Mouse (Mus musculus) liver, adult 2 months (tissue): Measurements from ENCODE around the gene Slc3a2. TPM values are rescaled to one million over a fixed set of nuclear protein-coding genes. Genes with fewer than 3 reads are reported as not detected.

Experiments
- DNase-seq: peaks from one replicate; pipeline ENCODE4 v3.0.0-alpha.2; 2011; ENCODE audit warnings: low read depth, low spot score; ENCODE audit errors: extremely low read depth
- H3K27ac ChIP-seq: fragments of 200-500 bp; replicated peaks from 2 replicates; pipeline ENCODE4 v1.5.1; 2012; ENCODE audit warnings: low read depth, mild to moderate bottlenecking, control low read depth, inconsistent platforms, low read length; ENCODE audit not compliant: insufficient read depth
- H3K27me3 ChIP-seq: fragments of 200-500 bp; 2 replicates; pipeline ENCODE4 v1.6.1; 2012; ENCODE audit warnings: mild to moderate bottlenecking, moderate library complexity, low read length, inconsistent platforms; ENCODE audit not compliant: control insufficient read depth, insufficient read depth
- H3K36me3 ChIP-seq: fragments of 200-500 bp; 2 replicates; pipeline ENCODE4 v1.6.1; 2012; ENCODE audit warnings: low read length, inconsistent platforms; ENCODE audit not compliant: control insufficient read depth, insufficient read depth
- H3K4me1 ChIP-seq: fragments of 200-500 bp; 2 replicates; pipeline ENCODE4 v1.6.1; 2011; ENCODE audit warnings: low read length; ENCODE audit not compliant: control insufficient read depth, insufficient read depth
- H3K4me3 ChIP-seq: fragments of 200-500 bp; 2 replicates; pipeline ENCODE4 v1.5.1; 2011; ENCODE audit warnings: low read depth, mild to moderate bottlenecking, control low read depth, low read length, moderate library complexity; ENCODE audit not compliant: insufficient read depth
- H3K79me2 ChIP-seq: fragments of 200-500 bp; 2 replicates; pipeline ENCODE4 v1.6.1; 2012; ENCODE audit warnings: inconsistent platforms, mild to moderate bottlenecking, low read length, moderate library complexity; ENCODE audit not compliant: control insufficient read depth, insufficient read depth
- H3K9ac ChIP-seq: fragments of 200-500 bp; 2 replicates; pipeline ENCODE4 v1.6.1; 2012; ENCODE audit warnings: low read depth, mild to moderate bottlenecking, control low read depth, inconsistent platforms, low read length
- CTCF ChIP-seq: fragments of 200-500 bp; IDR thresholded peaks from 2 replicates; pipeline ENCODE4 v1.5.1; 2011; ENCODE audit warnings: low read depth, low read length, control low read depth
- POLR2A ChIP-seq: fragments of 200-500 bp; IDR thresholded peaks from 2 replicates; pipeline ENCODE4 v1.6.1; 2011; ENCODE audit warnings: low read length, control low read depth; ENCODE audit not compliant: insufficient read depth; ENCODE audit errors: extremely low read depth
- WGBS: fragments of 180-500 bp; shearing (Covaris S2); methylation state at CpG from one replicate; pipeline ENCODE4 v1.1.7; 2018; 5-methylcytosine and 5-hydroxymethylcytosine counted together
- polyA plus RNA-seq: library from polyadenylated mRNA; depleted of rRNA; stranded (reverse); fragments of >200 nt; gene quantifications from 2 replicates; pipeline ENCODE4 v1.2.3, GENCODE M21; 2012
- total RNA-seq: library from RNA; depleted of rRNA; stranded (reverse); fragments of >200 nt; gene quantifications from 2 replicates; pipeline ENCODE4 v1.2.3, GENCODE M21; 2014

The Slc3a2 gene
- total and polyA plus RNA-seq, 2 experiments = 30.2 to 71.6 TPM

DNA sequence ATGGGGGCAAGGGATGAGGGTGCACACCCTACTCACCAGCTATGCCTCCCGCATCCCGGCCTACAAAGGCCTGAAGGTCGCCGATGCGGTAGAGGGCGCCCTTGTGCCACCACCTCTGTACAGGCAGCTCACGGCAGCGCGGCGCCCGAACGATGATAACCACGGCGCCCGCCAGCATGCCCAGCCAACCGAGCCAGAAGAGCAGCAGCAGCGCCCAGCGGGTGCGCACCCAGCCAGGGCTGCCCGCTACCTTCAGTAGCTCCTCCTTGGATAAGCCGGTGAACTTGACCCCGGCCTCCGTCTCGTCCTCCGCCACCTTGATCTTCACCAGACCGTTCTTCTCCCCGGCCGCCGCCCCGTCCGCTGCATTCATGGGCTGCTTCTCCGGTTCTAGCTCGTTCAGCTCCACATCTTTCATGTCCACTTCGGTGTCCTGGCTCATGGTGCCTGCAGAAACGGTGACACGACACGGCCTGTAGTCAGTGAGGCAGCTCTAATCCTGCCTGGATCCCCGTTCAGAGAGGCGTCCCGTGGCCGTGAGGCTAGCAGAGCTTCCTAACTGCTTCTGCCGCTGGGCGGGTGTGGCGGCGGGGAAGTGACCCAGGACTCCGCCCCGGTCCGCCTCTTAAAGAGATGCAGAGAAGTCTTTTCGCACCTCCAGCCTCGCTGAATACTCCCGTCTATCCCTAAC is 9.7 kb downstream of the Slc3a2 start:
- Histone ChIP-seq H3K4me3 (peak overlapping the region; percentile 94), H3K27me3 (no peaks in the 10 kb centered on the region), H3K27ac (peak overlapping the region; percentile 53), H3K4me1 (peaks cover 5% of the 10 kb centered on the region), H3K79me2 (no peaks in the 10 kb centered on the region; the same call in 1 of the 2 replicates), H3K9ac (peak overlapping the region; percentile 83), H3K36me3 (peaks cover 22% of the 10 kb centered on the region)
- under 1% methylated on average over 51 of the region's 51 CpGs for WGBS
- DNase-seq = peak; percentile 69
- TF ChIP-seq POLR2A = peak; percentile 97
- peak; percentile 85 for TF ChIP-seq CTCF

DNA sequence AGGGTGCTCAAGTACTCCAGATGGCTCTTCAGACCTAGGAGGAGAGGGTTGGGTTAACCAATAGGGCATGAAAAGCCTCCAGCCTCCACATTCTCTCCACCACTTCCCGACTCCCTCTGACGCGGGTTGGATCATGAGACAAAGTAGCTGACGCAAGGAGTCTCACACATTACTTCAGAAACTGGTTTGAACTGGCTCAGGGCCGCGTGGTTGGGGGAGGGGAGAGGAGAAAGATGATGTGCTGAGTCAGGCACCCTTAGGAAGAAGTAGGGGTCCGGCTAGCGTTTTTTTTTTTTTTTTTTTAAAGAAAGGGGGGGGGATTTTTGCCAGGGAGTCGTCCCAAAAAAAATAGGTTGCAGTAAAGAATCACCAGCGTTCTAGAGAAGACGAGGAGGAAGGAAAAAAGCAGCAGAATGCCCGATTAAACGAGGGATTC is 10.3 kb downstream of the Slc3a2 start:
- Histone ChIP-seq H3K27ac (peak overlapping the region; percentile 20; the same call in 1 of the 2 replicates), H3K36me3 (peaks cover 27% of the 10 kb centered on the region), H3K9ac (peak overlapping the region; percentile 83), H3K27me3 (no peaks in the 10 kb centered on the region), H3K79me2 (no peaks in the 10 kb centered on the region; the same call in 1 of the 2 replicates), H3K4me3 (peak overlapping the region; percentile 94), H3K4me1 (peaks cover 5% of the 10 kb centered on the region)
- 7% methylated on average over 13 of the region's 13 CpGs for WGBS
- DNase-seq = peak; percentile 30
- TF ChIP-seq POLR2A = no peak
- no peak for TF ChIP-seq CTCF

DNA sequence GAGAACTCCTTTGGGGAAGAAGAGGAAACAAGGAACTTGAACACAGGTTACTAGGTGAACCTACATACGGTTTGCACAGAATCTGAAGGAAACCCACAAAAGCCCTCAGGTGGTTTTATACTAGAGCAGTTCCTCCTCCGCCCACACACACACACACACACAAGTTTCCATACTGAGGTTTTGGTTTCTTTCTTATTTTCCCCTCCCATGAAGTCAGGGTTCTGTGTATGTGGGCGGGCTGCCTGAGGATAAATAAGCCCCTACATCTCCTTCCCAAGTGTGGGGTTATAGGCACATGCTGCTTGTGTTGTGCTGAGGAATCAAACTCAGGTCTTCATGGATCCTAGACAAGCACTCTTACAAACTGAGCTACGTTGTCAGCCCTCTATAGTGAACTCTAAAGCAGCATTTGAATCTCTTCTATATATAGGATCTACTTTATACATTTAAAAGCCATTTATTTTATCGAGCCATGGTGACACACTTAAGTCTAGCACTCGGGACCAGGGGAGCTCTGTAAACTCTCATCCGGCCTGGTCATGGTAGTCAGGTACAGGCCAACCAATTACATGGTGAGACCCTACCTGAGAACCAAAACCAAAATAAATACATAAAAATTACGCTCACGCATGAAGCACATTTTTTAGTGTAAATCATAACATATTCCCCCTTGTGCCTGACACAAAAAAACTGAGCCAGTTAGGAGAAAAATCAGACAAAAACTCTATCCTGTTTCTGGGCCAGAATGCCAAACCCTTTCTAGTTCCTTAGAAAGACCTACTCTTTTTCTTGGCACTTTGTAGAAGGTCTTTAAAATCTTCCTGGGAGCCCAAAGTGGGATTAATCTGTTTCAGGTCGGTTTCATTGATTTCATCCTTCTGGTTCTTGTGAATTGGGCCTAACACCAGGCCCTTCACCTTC is 11.0 kb downstream of the Slc3a2 start:
- Histone ChIP-seq H3K4me1 (peaks cover 5% of the 10 kb centered on the region), H3K4me3 (peak overlapping the region; percentile 94), H3K27ac (no peak overlapping the region), H3K36me3 (peaks cover 34% of the 10 kb centered on the region), H3K9ac (peak overlapping the region; percentile 37), H3K79me2 (no peaks in the 10 kb centered on the region; the same call in 1 of the 2 replicates), H3K27me3 (no peaks in the 10 kb centered on the region)
- no peak for DNase-seq
- 72% methylated on average over 10 of the region's 10 CpGs for WGBS
- TF ChIP-seq CTCF = no peak
- no peak for TF ChIP-seq POLR2A

DNA sequence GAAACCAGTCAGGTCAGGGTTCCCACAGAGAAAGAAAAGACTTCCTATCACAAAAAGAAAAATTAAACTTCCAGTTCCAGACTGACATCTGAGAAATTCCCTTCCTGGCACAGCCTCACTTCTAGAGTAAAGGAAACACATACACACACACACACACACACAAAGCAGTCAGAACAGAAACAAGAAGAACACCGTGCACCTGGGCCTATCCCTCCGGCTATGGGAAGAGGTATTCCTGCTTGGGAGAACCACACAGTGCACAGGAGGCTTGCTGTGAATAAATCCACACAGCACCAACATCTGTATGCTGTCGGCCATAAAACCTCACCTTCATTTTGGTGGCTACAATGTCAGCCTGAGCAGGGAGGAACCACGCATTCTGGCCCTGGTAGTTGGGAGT is 11.7 kb downstream of the Slc3a2 start:
- Histone ChIP-seq H3K27ac (no peak overlapping the region), H3K4me3 (no peak overlapping the region), H3K79me2 (no peaks in the 10 kb centered on the region; the same call in 1 of the 2 replicates), H3K36me3 (peaks cover 35% of the 10 kb centered on the region), H3K9ac (no peak overlapping the region), H3K27me3 (no peaks in the 10 kb centered on the region), H3K4me1 (peaks cover 5% of the 10 kb centered on the region)
- TF ChIP-seq CTCF = no peak
- no peak for TF ChIP-seq POLR2A
- 72% methylated on average over 4 of the region's 4 CpGs for WGBS
- DNase-seq = no peak

DNA sequence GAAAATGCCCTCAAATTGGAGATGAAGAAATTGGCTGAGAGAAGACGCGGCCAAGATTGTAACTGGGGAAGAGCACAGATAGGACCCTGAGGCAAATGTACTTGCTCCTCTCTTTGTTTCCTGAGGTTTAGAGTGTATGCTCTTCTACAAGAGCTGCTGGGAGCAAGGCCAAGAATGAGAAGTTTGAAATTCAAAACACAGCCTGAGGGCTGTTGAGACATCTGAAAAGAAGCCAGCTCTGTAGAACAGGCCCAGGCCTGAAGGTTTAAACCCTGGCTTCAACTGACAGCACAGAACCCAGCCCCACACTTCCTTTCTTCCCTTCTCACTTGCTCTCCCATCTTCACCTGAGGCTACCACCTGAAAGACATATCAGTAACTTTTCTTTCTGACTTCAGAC is 13.1 kb downstream of the Slc3a2 start:
- Histone ChIP-seq H3K27me3 (no peaks in the 10 kb centered on the region), H3K36me3 (peaks cover 37% of the 10 kb centered on the region), H3K4me1 (peaks cover 5% of the 10 kb centered on the region), H3K4me3 (no peak overlapping the region), H3K9ac (no peak overlapping the region), H3K27ac (no peak overlapping the region), H3K79me2 (no peaks in the 10 kb centered on the region)
- DNase-seq = no peak
- TF ChIP-seq POLR2A = no peak
- TF ChIP-seq CTCF = no peak
- 90% methylated on average over 2 of the region's 2 CpGs for WGBS
